Mouse (Mus musculus) 3T3-L1 (cell line): ENCODE data around the gene Nat8f5.
"Not testable (repeated sequence)": the region's sequence is repeated elsewhere in the genome, so short reads cannot be mapped to it uniquely, and the experiment has no call there.

Source experiments
- DNase-seq: peaks from one replicate; pipeline ENCODE4 v3.0.0-alpha.2; 2015; ENCODE audit warnings: low read depth, low spot score

Nat8f5 gene

DNA sequence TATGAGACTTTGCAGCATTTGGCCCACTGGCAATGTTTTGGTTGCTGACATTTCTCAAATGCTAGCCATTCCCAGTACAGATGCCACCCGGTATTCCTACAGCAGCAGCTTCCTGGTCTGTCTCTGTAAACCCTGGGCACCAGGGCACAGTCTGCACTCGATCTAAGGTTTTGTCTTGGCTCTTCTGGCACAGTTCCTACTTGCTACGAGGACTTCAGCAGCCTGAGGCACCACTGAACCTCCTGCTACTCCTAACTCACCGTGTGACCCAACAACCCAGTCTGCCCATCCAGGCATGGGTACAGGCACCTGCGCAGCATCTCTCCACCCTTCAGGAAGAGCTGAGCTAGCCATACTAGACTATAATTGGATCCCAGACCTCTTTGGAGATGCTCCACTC lies 15.3 kb upstream of the Nat8f5 start:
- not testable (repeated sequence) for DNase-seq

DNA sequence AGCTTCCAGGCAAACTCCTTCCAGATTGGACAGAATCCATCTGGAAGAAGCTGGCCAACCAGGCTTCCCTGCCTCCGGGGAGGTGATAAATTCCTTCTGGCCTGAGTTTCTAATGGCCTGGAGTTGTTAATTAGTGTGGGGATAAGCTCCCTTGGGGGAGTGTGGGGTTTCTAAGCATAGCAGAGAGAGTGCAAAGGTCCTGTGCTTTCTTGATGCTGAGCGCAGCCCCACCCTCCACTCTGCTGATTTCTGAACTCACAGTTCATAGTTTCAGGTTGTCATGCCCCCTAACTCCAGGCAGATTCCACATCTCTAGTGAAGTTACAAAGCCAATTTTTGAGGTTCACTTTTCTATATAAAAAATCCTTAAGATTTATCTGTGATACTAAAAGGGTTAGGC lies 14.3 kb upstream of the Nat8f5 start:
- DNase-seq: not testable (repeated sequence)

DNA sequence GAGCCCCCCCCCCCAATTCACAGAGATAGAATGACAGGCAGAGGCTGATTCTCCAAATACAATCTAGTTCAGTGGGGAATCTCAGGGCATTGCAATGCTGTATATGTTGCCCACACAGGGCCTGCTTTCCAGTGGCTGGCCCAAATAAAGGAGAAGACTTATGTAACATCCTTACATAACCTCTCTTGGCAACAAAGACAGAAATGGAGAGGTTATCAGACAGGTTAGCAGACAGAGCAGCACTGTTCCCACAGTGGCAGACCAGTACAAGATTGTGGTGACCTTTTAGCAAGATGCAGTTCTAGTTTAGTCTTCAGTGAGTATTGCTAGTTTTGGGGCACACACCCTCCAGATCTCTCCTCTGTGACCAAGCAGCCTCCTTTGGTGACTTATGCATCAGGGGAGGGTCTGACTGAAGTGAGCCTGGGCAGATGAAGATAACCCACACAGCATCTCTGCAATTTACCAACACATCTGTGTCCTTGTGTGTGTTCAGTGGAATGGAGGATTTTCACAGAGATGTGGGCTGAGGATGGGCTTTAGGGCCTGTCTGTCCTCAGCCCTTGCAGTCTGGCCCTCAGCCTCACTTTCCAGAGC lies 13.8 kb upstream of the Nat8f5 start:
- DNase-seq: not testable (repeated sequence)

DNA sequence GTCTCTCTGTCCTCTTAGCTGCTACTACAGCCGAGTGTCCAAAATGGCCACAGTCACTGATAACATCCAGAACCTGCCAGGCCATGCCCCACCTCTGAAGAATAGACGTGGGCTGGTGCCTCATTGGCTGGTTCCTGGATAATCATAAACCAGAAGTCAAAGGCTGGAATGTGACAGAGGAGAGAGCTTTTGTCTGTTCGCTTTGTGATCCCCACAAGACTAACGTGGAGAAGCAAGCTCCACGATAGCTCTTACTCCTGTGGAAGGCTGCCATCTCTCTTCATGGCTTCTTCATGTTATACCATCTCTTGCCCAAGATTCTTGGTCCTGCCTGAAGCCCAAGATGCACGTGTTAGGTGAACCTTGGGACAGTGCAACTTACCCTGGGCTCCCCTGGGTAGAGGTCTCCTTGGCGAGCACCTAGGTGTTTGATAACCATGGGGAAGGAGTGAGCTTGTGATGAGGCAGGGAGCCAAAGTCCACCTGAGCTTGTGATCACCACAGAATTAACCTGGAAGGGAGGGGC lies 11.1 kb upstream of the Nat8f5 start, which contains the start of gene Nat8:
Gene Nat8 (minus strand): TSS at position 287 of the 526 bp plus-strand sequence.
- DNase-seq: no peak

DNA sequence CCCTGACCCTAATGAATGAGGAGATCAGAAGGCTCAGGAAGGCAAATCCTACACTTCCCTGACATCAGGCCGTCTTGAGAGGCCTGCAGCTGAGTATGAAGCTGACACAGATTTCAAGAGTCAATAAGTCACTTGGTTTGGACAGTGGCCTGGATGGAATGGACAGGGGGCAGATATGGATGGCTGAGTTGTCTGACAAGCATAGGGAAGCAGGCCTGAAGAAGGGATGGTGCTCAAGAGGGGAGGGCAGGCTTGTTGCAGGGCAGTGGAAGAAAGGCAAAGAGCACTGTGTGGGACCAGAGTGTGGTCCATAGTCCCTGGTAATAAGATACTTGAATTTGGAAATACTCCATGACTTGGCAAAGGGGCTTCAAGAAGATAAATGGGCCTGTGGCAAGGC lies 8.7 kb upstream of the Nat8f5 start:
- DNase-seq: no peak

DNA sequence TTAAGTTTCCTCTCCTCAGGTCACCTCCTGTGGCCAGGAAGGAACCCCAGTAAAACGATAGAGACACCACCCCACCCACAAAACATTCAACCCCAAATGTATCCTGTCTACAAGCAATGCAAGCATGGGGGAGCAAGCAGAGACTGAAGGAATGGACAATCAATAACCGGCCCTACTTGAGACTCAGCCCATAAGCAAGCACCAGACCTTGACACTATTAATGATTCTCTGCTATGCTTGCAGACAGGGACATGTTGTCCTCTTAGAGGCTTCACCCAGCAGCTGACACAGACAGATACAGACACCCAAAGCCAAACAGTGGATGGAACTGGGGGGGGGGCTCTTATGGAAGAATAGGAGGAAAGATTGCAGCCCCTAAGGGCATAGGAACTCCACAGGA lies 5.1 kb upstream of the Nat8f5 start:
- DNase-seq: no peak

DNA sequence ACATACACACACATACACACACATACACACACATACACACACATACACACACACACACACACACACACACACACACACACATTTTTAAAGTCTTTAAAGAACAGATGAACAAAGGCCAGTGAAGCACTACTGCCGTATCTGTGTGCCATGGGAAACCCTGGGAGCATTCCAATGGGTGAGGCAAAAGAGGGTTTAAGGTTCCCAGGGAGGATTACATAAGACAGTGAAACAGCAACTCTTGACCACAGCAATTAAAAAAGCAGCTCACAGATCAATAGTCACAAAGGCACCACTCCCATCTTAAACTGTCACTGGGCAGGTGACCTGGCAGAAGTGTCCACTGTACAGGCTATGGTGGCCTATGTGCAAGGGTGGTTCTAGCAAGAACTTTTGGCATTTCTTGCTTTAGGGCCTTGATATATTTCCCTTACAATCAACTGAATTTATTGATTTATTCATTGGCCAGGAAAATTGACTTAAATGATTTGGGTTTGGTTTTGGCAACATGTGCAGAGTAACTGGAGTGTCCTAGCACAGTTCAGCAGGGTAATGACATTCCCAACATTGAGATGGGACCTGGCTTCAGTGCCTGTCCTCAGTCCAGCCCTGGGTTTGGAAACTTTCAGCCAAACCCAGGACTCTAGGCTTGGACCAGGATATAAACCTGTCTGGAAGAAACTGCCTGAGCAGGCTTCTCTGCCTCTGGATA lies 2.8 kb upstream of the Nat8f5 start:
- DNase-seq: no peak

DNA sequence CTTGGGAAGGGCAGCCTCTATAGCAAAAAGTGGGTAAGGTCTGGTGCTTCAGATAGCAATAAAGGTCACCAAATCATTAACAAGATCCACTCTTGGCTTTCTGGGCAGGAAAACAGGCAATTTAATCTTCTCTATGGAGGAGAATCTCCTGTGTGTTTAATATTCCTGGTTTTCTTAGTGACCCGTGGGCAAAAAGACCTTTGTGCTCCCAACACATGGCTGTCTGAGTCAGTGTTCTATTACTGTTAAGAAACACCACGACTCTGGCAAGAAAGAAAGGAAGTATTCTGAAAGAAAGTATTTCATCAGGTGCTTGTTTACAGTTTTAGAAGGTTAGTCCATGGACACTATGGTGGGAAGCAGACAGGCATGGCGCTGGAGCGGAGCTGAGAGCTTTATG lies 1.5 kb upstream of the Nat8f5 start:
- DNase-seq: no peak

DNA sequence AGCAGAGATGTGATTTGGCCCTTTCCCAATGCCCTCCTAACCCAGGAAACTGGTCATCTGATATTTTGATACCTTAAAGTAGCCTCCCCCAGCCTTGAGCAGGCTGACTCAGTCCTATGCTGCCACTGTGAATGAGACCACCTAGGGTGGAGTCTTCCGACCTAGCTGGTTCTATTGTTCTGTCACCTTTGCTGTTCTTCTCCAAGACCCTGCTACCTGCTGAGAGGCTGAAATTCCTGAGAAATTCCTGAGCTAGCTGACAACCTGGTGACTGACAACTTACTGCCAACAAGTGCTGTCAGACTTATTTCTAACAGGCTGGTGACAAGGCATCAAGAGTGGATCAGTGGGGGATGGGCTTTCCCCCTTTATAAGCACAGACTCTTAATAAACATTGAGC lies 2.4 kb downstream of the Nat8f5 start:
- DNase-seq: no peak

DNA sequence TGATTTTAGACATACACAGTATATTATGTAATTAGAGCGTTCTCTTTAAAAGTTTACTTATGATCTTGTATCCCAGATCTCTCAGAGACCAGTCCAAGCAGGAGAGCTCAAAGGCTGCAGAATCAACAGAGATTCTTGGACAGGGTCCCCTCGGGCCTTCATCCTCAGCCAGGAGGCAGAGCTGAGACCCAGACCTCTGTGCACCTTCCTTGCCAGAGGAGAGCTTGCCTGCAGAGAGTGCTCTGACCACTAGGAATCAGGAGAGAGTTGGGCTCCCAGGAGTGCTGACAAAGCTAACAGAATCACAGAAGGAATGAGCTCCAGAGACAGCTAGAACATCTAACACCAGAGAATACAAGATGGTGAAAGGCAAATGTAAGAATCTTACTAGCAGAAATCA lies 7.4 kb downstream of the Nat8f5 start:
- DNase-seq: no peak

DNA sequence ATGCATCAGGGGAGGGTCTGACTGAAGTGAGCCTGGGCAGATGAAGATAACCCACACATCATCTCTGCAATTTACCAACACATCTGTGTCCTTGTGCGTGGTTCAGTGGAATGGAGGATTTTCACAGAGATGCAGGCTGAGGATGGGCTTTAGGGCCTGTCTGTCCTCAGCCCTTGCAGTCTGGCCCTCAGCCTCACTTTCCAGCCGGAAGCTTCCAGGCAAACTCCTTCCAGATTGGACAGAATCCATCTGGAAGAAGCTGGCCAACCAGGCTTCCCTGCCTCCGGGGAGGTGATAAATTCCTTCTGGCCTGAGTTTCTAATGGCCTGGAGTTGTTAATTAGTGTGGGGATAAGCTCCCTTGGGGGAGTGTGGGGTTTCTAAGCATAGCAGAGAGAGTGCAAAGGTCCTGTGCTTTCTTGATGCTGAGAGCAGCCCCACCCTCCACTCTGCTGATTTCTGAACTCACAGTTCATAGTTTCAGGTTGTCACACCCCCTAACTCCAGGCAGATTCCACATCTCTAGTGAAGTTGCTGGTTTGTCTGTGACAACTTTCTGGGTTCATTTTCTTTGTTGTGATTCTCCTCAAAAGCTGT lies 9.7 kb downstream of the Nat8f5 start:
- not testable (repeated sequence) for DNase-seq

DNA sequence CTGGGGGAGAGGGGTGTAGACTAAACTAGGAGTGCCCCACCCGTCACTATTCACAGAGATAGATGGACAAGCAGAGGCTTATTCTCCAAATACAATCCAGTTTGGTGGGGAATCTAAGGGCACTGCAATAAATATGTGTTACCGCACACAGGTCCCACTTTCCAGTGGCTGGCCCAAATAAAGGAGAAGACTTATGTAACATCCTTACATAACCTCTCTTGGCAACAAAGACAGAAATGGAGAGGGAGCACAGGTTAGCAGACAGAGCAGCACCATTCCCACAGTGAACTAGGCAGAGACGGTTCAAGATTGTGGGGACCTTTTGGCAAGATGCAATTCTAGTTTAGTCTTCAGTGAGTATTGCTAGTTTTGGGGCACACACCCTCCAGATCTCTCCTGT lies 10.3 kb downstream of the Nat8f5 start:
- not testable (repeated sequence) for DNase-seq

DNA sequence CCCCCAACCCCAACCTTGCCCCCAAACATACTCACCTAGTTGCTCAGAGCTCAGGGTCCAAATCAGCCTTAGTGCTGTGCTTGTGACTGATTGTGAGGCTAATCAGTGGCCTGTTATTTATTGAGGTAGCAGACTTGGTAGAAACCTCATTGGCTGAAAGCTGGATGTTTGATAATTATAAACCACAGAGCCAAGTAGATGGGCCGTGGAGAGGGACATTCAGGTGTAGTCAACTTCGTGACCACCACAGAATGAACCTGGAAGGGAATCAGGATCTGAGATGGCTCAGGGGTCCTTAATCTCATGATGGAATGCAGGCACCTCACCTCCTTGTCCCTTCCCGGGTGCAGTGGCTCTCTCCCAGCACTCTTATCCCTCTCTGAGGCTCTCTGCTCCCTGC lies 11.0 kb downstream of the Nat8f5 start:
- not testable (repeated sequence) for DNase-seq

DNA sequence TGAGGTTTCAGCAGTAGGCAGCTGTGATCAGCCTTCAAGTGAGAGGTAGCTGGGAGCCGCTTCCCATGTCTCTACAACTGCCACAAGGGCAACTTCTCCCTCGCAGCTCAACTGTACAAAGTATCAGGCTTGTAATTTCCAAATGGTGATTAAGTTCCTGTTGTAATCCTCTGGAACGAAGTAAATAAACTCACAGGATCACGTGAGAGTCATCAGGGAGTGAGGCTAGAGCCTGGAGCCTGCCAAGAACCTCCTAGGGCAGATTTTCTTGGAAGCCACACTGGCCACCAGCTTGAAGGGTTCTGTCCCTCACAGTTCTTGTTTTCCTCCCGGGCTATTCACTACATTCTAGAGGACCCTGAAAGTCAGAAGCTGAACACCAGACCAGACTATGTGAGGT lies 17.6 kb downstream of the Nat8f5 start:
- not testable (repeated sequence) for DNase-seq
